Mouse (Mus musculus) myocyte (in vitro differentiated cells): ENCODE results near the gene Mat1a. TPM values are rescaled to one million over a fixed set of nuclear protein-coding genes. Genes with fewer than 3 reads are reported as not detected.

Source experiments
- H3K27me3 ChIP-seq: one replicate; pipeline ENCODE4 v1.6.1; 2011; ENCODE audit not compliant: control insufficient read depth, insufficient read depth, insufficient read length
- H3K36me3 ChIP-seq: one replicate; pipeline ENCODE4 v1.6.1; 2011; ENCODE audit not compliant: control insufficient read depth, insufficient read depth
- H3K4me2 ChIP-seq: one replicate; pipeline ENCODE4 v1.6.1; 2011; ENCODE audit warnings: low read depth, control low read depth
- H3K4me3 ChIP-seq: one replicate; pipeline ENCODE4 v1.5.1; 2011; ENCODE audit warnings: mild to moderate bottlenecking, control low read depth, moderate library complexity
- H3K79me2 ChIP-seq: one replicate; pipeline ENCODE4 v1.6.1; 2011; ENCODE audit not compliant: control insufficient read depth, insufficient read depth
- H3ac ChIP-seq: one replicate; pipeline ENCODE4 v1.6.1; 2011; ENCODE audit not compliant: control insufficient read depth, insufficient read length
- CEBPB ChIP-seq: IDR thresholded peaks from 2 replicates; pipeline ENCODE4 v1.6.1; 2011; ENCODE audit warnings: mild to moderate bottlenecking, moderate library complexity; ENCODE audit not compliant: poor library complexity, insufficient read depth, severe bottlenecking
- E2F4 ChIP-seq: IDR thresholded peaks from one replicate; pipeline ENCODE4 v1.6.1; 2011; ENCODE audit warnings: mild to moderate bottlenecking, control low read depth, moderate library complexity; ENCODE audit not compliant: insufficient read depth
- MAX ChIP-seq: IDR thresholded peaks from one replicate; pipeline ENCODE4 v1.6.1; 2011; ENCODE audit warnings: low read depth, mild to moderate bottlenecking, control low read depth
- MYOD1 ChIP-seq, 3 experiments: IDR thresholded peaks; one replicate each; pipeline ENCODE4 v1.6.1; 2011; ENCODE audit warnings: control low read depth in 2 of 3, low read depth in 2 of 3, mild to moderate bottlenecking in 2 of 3, moderate library complexity in 1 of 3; ENCODE audit not compliant: insufficient read length in 2 of 3, control insufficient read depth in 1 of 3
- MYOG ChIP-seq, 3 experiments: IDR thresholded peaks; one replicate each; pipeline ENCODE4 v1.6.1; 2011; ENCODE audit warnings: control low read depth in 2 of 3, low read depth in 2 of 3, mild to moderate bottlenecking in 2 of 3; ENCODE audit not compliant: insufficient read length in 2 of 3, control insufficient read depth in 1 of 3, insufficient read depth in 1 of 3
- POLR2A ChIP-seq: IDR thresholded peaks from one replicate; pipeline ENCODE4 v1.6.1; 2011; ENCODE audit warnings: low read depth, mild to moderate bottlenecking, control low read depth, moderate library complexity; ENCODE audit not compliant: insufficient read length
- POLR2AphosphoS2 ChIP-seq: IDR thresholded peaks from one replicate; pipeline ENCODE4 v1.6.1; 2011; ENCODE audit warnings: low read depth, control low read depth; ENCODE audit not compliant: insufficient read length
- REST ChIP-seq: IDR thresholded peaks from one replicate; pipeline ENCODE4 v1.6.1; 2011; ENCODE audit warnings: mild to moderate bottlenecking, control low read depth, moderate library complexity; ENCODE audit not compliant: insufficient read depth, insufficient read length
- SRF ChIP-seq: IDR thresholded peaks from one replicate; pipeline ENCODE4 v1.6.1; 2011; ENCODE audit warnings: low read depth; ENCODE audit not compliant: control insufficient read depth, insufficient read length
- TCF12 ChIP-seq: IDR thresholded peaks from one replicate; pipeline ENCODE4 v1.6.1; 2011; ENCODE audit warnings: mild to moderate bottlenecking, control low read depth; ENCODE audit not compliant: poor library complexity, insufficient read depth, severe bottlenecking
- TCF3 ChIP-seq: IDR thresholded peaks from one replicate; pipeline ENCODE4 v1.6.1; 2011; ENCODE audit warnings: low read depth, control low read depth; ENCODE audit not compliant: insufficient read length
- USF1 ChIP-seq: IDR thresholded peaks from one replicate; pipeline ENCODE4 v1.6.1; 2011; ENCODE audit warnings: low read depth, mild to moderate bottlenecking, control low read depth, moderate library complexity
- polyA plus RNA-seq: library from polyadenylated mRNA; unstranded; fragments of >200 nt; fragmentation: generic; extraction: Trizol; gene quantifications from one replicate; pipeline ENCODE4 v1.2.1, GENCODE M21; 2012; ENCODE audit warnings: missing spikeins

Gene Mat1a
- polyA plus RNA-seq, 1 experiment = not detected

- Histone ChIP-seq H3ac (no peak overlapping the region), H3K4me2 (no peak overlapping the region), H3K4me3 (no peak overlapping the region), H3K36me3 (no peaks in the 10 kb centered on the region), H3K79me2 (no peaks in the 10 kb centered on the region), H3K27me3 (no peaks in the 10 kb centered on the region)
- no peak for TF ChIP-seq TCF3
- TF ChIP-seq CEBPB = no peak
- TF ChIP-seq MAX = no peak
- no peak for TF ChIP-seq POLR2AphosphoS2
- no peak for TF ChIP-seq MYOD1 (IDR thresholded peaks at IDR 0.05; ENCODE audit: control insufficient read depth in 1 of 3, insufficient read length in 2 of 3, low read depth in 2 of 3)
- TF ChIP-seq E2F4 = no peak
- TF ChIP-seq MYOG (IDR thresholded peaks at IDR 0.05; ENCODE audit: control insufficient read depth in 1 of 3, insufficient read depth in 1 of 3, insufficient read length in 2 of 3, low read depth in 2 of 3) = no peak
- no peak for TF ChIP-seq POLR2A
- TF ChIP-seq SRF = no peak
Observed at GRCm38 (mm10) chr14:41111031-41111668, 6.3 kb downstream of the Mat1a start.

GRCm38 (mm10) chr14:41112944-41113343, 8.1 kb downstream of the Mat1a start:
- no peak overlapping the region for H3K4me3 ChIP-seq
- TF ChIP-seq MYOG (IDR thresholded peaks at IDR 0.05; ENCODE audit: control insufficient read depth in 1 of 3, insufficient read depth in 1 of 3, insufficient read length in 2 of 3, low read depth in 2 of 3) = no peak
- no peak for TF ChIP-seq USF1
- no peaks in the 10 kb centered on the region for H3K27me3 ChIP-seq
- H3K4me2 ChIP-seq = no peak overlapping the region
- H3K79me2 ChIP-seq = no peaks in the 10 kb centered on the region
- no peaks in the 10 kb centered on the region for H3K36me3 ChIP-seq
- no peak overlapping the region for H3ac ChIP-seq

- Histone ChIP-seq H3K4me3 (no peak overlapping the region), H3K36me3 (no peaks in the 10 kb centered on the region), H3K27me3 (no peaks in the 10 kb centered on the region), H3K79me2 (no peaks in the 10 kb centered on the region), H3ac (no peak overlapping the region), H3K4me2 (no peak overlapping the region)
- TF ChIP-seq TCF3 = no peak
- TF ChIP-seq MYOG (IDR thresholded peaks at IDR 0.05; ENCODE audit: control insufficient read depth in 1 of 3, insufficient read depth in 1 of 3, insufficient read length in 2 of 3, low read depth in 2 of 3) = no peak
- TF ChIP-seq USF1 = no peak
- no peak for TF ChIP-seq SRF
- no peak for TF ChIP-seq E2F4
Observed at GRCm38 (mm10) chr14:41116271-41116670, 11.4 kb downstream of the Mat1a start.

GRCm38 (mm10) chr14:41124683-41125082, 19.8 kb downstream of the Mat1a start:
- Histone ChIP-seq H3K36me3 (no peaks in the 10 kb centered on the region), H3K4me3 (no peak overlapping the region), H3ac (no peak overlapping the region), H3K4me2 (no peak overlapping the region), H3K27me3 (no peaks in the 10 kb centered on the region), H3K79me2 (no peaks in the 10 kb centered on the region)
- TF ChIP-seq TCF3 (no peak), TCF12 (no peak), MAX (no peak), SRF (no peak), POLR2AphosphoS2 (no peak)

GRCm38 (mm10) chr14:41127997-41128396, 23.2 kb downstream of the Mat1a start:
- Histone ChIP-seq H3K4me3 (no peak overlapping the region), H3K4me2 (no peak overlapping the region)
- TF ChIP-seq CEBPB (no peak), POLR2AphosphoS2 (no peak), USF1 (no peak), MAX (no peak), SRF (no peak), MYOG (IDR thresholded peaks at IDR 0.05; ENCODE audit: control insufficient read depth in 1 of 3, insufficient read depth in 1 of 3, insufficient read length in 2 of 3, low read depth in 2 of 3) (no peak), REST (no peak), TCF3 (no peak), POLR2A (no peak), MYOD1 (IDR thresholded peaks at IDR 0.05; ENCODE audit: control insufficient read depth in 1 of 3, insufficient read length in 2 of 3, low read depth in 2 of 3) (no peak), TCF12 (no peak), E2F4 (no peak)

More at GRCm38 (mm10) chr14:41127997-41128396, 23.2 kb downstream of the Mat1a start:
- Histone ChIP-seq H3K36me3 (no peaks in the 10 kb centered on the region), H3ac (no peak overlapping the region), H3K27me3 (peaks cover 6% of the 10 kb centered on the region), H3K79me2 (no peaks in the 10 kb centered on the region)
